Mouse (Mus musculus) C2C12 (cell line): ENCODE measurements around the gene Dis3.

Experiments used
- CEBPB ChIP-seq: IDR thresholded peaks from one replicate; pipeline ENCODE4 v1.6.1; 2011; ENCODE audit warnings: low read depth, mild to moderate bottlenecking, control low read depth, moderate library complexity
- CTCF ChIP-seq: IDR thresholded peaks from one replicate; pipeline ENCODE4 v1.5.1; 2011; ENCODE audit not compliant: control insufficient read depth, insufficient read depth, insufficient read length
- FOSL1 ChIP-seq: IDR thresholded peaks from one replicate; pipeline ENCODE4 v1.8.0; 2011; ENCODE audit warnings: mild to moderate bottlenecking, low read length; ENCODE audit not compliant: poor library complexity, insufficient read depth, severe bottlenecking
- MAX ChIP-seq: IDR thresholded peaks from one replicate; pipeline ENCODE4 v1.6.1; 2011; ENCODE audit warnings: mild to moderate bottlenecking, control low read depth
- MYOD1 ChIP-seq: IDR thresholded peaks from one replicate; pipeline ENCODE4 v1.6.1; 2011; ENCODE audit warnings: low read depth; ENCODE audit not compliant: control insufficient read depth, insufficient read length
- MYOG ChIP-seq: IDR thresholded peaks from one replicate; pipeline ENCODE4 v1.6.1; 2011; ENCODE audit not compliant: control insufficient read depth, insufficient read length; ENCODE audit errors: extremely low read depth
- USF1 ChIP-seq: IDR thresholded peaks from one replicate; pipeline ENCODE4 v1.6.1; 2011; ENCODE audit warnings: low read depth, mild to moderate bottlenecking, control low read depth, moderate library complexity

GRCm38 (mm10) chr14:99037703-99038102, 61.9 kb downstream of the Dis3 start:
- TF ChIP-seq CTCF (no peak), MAX (no peak), USF1 (no peak), CEBPB (no peak), MYOG (no peak), FOSL1 (no peak), MYOD1 (no peak)
